Mouse (Mus musculus): ENCODE measurements around the gene Tsen2.

- TF ChIP-seq CTCF (IDR thresholded peaks at IDR 0.05; ENCODE audit: control insufficient read depth, insufficient read depth, insufficient replicate concordance, low read depth, low read length): no peak
- TF ChIP-seq POLR2A (IDR thresholded peaks at IDR 0.05; ENCODE audit: control insufficient read depth, low read depth, low read length): no peak
Observed at GRCm38 (mm10) chr6:115499540-115499939, 44.9 kb upstream of the Tsen2 start.

Measured in testis, adult 2 months (tissue).